Mouse (Mus musculus): ENCODE measurements around the gene Ell3.

- TF ChIP-seq POLR2A (IDR thresholded peaks at IDR 0.05; ENCODE audit: low read depth, low read length) (no peak), CTCF (conservative IDR thresholded peaks at IDR 0.05; ENCODE audit: insufficient read depth, insufficient read length, low read depth, low read length) (no peak)
These were observed 20.9 kb downstream of the Ell3 start for GRCm38 (mm10) chr2:121423166-121423565.

Data from kidney, adult 2 months (tissue).